Mouse (Mus musculus): Measurements from ENCODE around the gene Ube2l3. TPM values are rescaled to one million over a fixed set of nuclear protein-coding genes. Genes with fewer than 3 reads are reported as not detected.
A peak's percentile ranks its signal among the peaks of the same experiment; 100 is the strongest.

Gene Ube2l3
- total RNA-seq, 2 experiments from 2014 or later: 143 to 150 TPM

GRCm38 (mm10) chr16:17154346-17154745, 48.1 kb downstream of the Ube2l3 start:
- intact Hi-C loops (cut with DNase I): no loop called here
- no peak for DNase-seq
- Histone ChIP-seq H3K4me3 (no peak overlapping the region), H3K27ac (no peak overlapping the region)
- TF ChIP-seq CTCF (IDR thresholded peaks at IDR 0.05): no peak

- no peak for DNase-seq
- no peak overlapping the region for H3K4me3 ChIP-seq
- no peak overlapping the region for H3K27ac ChIP-seq
- TF ChIP-seq CTCF (IDR thresholded peaks at IDR 0.05): no peak
- intact Hi-C loops (cut with DNase I): no loop called here
These were observed 50.6 kb downstream of the Ube2l3 start for GRCm38 (mm10) chr16:17151874-17152273.

GRCm38 (mm10) chr16:17150520-17151258, 51.8 kb downstream of the Ube2l3 start:
- no peak for TF ChIP-seq CTCF (IDR thresholded peaks at IDR 0.05)
- Histone ChIP-seq H3K4me3 (no peak overlapping the region), H3K27ac (no peak overlapping the region)
- DNase-seq: no peak
- intact Hi-C loops (cut with DNase I): no loop called here

GRCm38 (mm10) chr16:17148084-17148483, 54.4 kb downstream of the Ube2l3 start:
- intact Hi-C loops (cut with DNase I): loop anchor here (5.0 kb wide), 1 partner anchor 59 kb away; the partner anchor contains the start of gene Rimbp3
- TF ChIP-seq CTCF (IDR thresholded peaks at IDR 0.05): 0 out of 2 replicates have a peak, but pooled peaks have one; percentile 4
- Histone ChIP-seq H3K27ac (no peak overlapping the region), H3K4me3 (no peak overlapping the region)
- no peak for DNase-seq

GRCm38 (mm10) chr16:17147391-17147929, 55.0 kb downstream of the Ube2l3 start:
- no peak for TF ChIP-seq CTCF (IDR thresholded peaks at IDR 0.05)
- intact Hi-C loops (cut with DNase I): loop anchor here (5.0 kb wide), 1 partner anchor 60 kb away; the partner anchor contains the start of gene Rimbp3
- no peak for DNase-seq
- Histone ChIP-seq H3K4me3 (peak overlapping the region; percentile 82), H3K27ac (no peak overlapping the region; the same call in 1 of the 2 replicates)

GRCm38 (mm10) chr16:17146772-17147235, 55.6 kb downstream of the Ube2l3 start, which contains the start of gene Ccdc116:
Gene Ccdc116, minus strand, starts transcription at chr16:17147229.
- intact Hi-C loops (cut with DNase I): loop anchor here (5.0 kb wide), 1 partner anchor 60 kb away; the partner anchor contains the start of gene Rimbp3
- TF ChIP-seq CTCF (IDR thresholded peaks at IDR 0.05): peak; percentile 49
- H3K4me3 ChIP-seq: peak within 1 kb of the TSS; percentile 82

GRCm38 (mm10) chr16:17144339-17144738, 58.1 kb downstream of the Ube2l3 start, which contains the start of gene Ydjc:
Gene Ydjc, plus strand, starts transcription at chr16:17144621.
- DNase-seq: no peak
- Histone ChIP-seq H3K4me3 (no peak within 1 kb of the TSS), H3K27ac (no peak within 1 kb of the TSS)
- intact Hi-C loops (cut with DNase I): no loop called here
- no peak for TF ChIP-seq CTCF (IDR thresholded peaks at IDR 0.05)

More at GRCm38 (mm10) chr16:17146772-17147235, 55.6 kb downstream of the Ube2l3 start, which contains the start of gene Ccdc116:
- no peak within 1 kb of the TSS; the same call in 1 of the 2 replicates for H3K27ac ChIP-seq
- peak; percentile 85 for DNase-seq

GRCm38 (mm10) chr16:17137355-17137754, 65.1 kb downstream of the Ube2l3 start:
- intact Hi-C loops (cut with DNase I): no loop called here
- no peak for DNase-seq
- no peak for TF ChIP-seq CTCF (IDR thresholded peaks at IDR 0.05)
- Histone ChIP-seq H3K4me3 (no peak overlapping the region), H3K27ac (no peak overlapping the region)

- peak overlapping the region; percentile 98 for H3K4me3 ChIP-seq
These were observed 69.6 kb downstream of the Ube2l3 start for GRCm38 (mm10) chr16:17132906-17133200.

GRCm38 (mm10) chr16:17132089-17132905, 70.2 kb downstream of the Ube2l3 start, which contains the start of gene Sdf2l1:
Gene Sdf2l1, minus strand, starts transcription at chr16:17132383.
- peak; percentile 46; the same call in 1 of the 2 replicates for TF ChIP-seq CTCF (IDR thresholded peaks at IDR 0.05)
- Histone ChIP-seq H3K4me3 (peak within 1 kb of the TSS; percentile 98), H3K27ac (peak within 1 kb of the TSS; percentile 79)
- DNase-seq: peak; percentile 98
- intact Hi-C loops (cut with DNase I): loop anchor here (5.0 kb wide), 2 partner anchors 75 to 145 kb away; partner anchors contain the start of genes Rimbp3 and Tmem191c

More at GRCm38 (mm10) chr16:17132906-17133200, 69.6 kb downstream of the Ube2l3 start:
- no peak for DNase-seq
- H3K27ac ChIP-seq: peak overlapping the region; percentile 75; the same call in 1 of the 2 replicates
- TF ChIP-seq CTCF (IDR thresholded peaks at IDR 0.05): no peak
- intact Hi-C loops (cut with DNase I): loop anchor here (5.0 kb wide), 2 partner anchors 74 to 144 kb away; partner anchors contain the start of genes Rimbp3 and Tmem191c

GRCm38 (mm10) chr16:17131191-17132088, 71.0 kb downstream of the Ube2l3 start:
- DNase-seq: peak; percentile 34
- H3K4me3 ChIP-seq: peak overlapping the region; percentile 98
- TF ChIP-seq CTCF (IDR thresholded peaks at IDR 0.05): no peak; the same call in 1 of the 2 replicates
- intact Hi-C loops (cut with DNase I): loop anchor here (5.0 kb wide), 2 partner anchors 76 to 146 kb away; partner anchors contain the start of genes Rimbp3 and Tmem191c
- H3K27ac ChIP-seq: peak overlapping the region; percentile 79
